Comparison of ENCODE assay signal across 30 mouse cellular contexts in the genomic region with DNA sequence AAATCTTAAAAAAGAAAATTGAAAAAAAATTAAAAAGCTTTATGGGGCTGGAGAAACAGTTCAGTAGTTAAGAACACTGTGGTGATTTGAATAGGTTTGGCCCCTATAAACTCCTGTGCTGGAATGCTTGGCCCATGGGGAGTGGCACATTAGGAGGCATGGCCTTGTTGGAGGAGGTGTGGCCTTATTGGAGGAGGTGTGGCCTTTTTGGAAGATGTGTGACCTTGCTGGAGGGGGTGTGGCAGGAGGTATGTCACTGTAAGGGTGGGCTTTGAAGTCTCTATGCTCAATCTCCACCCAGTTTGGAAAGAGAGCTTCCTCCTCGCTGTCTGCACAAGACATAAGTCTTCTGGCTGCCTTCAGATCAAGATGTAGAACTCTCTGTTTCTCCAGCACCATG. TPM values are rescaled to one million over a fixed set of nuclear protein-coding genes. Genes with fewer than 3 reads are reported as not detected.
DNase-seq lines count a peak whose midpoint lies in the region; ATAC-seq and TF ChIP-seq lines count a peak whose summit lies in the region.
"Had no signal": no experiment of that assay in that cellular context is flagged by ENCODE, and none has a peak within 500 bp of the region (broad histone marks: within the 10 kb centered on the region; RNA-seq: fewer than 3 reads in every experiment).

No protein-coding gene starts in this region.

- no peak for TF ChIP-seq CTCF in thymus, adult 2 months (IDR thresholded peaks at IDR 0.05; ENCODE audit: borderline replicate concordance, control insufficient read depth, extremely low read depth, insufficient read depth, low read length, poor library complexity)

- in situ Hi-C loops in ES-E14 (cut with MboI; ENCODE audit: low sequenced_read_pairs in 2 of 2, unreplicated experiment in 2 of 2) = no loop called here

- no peak overlapping the region for H3K27ac ChIP-seq in thymus, adult 2 months (ENCODE audit: control insufficient read depth, insufficient read depth, low read length)
- H3K27ac ChIP-seq in ES-E14 (ENCODE audit: insufficient read depth, low read depth, low read length, poor library complexity, severe bottlenecking) = no peak overlapping the region
- no peak overlapping the region for H3K27ac ChIP-seq in forebrain, embryonic 12.5 days
- H3K27ac ChIP-seq in forebrain, embryonic 13.5 days = no peak overlapping the region
- H3K27ac ChIP-seq: embryonic facial prominence, embryonic 15.5 days; heart, embryonic 13.5 days; hindbrain, embryonic 12.5 days had no signal

- H3K9me3 ChIP-seq in ES-E14 (ENCODE audit: control insufficient read depth, insufficient read depth, low read depth, low read length) = no peaks in the 10 kb centered on the region
- peaks cover 7% of the 10 kb centered on the region; the same call in 1 of the 2 replicates for H3K9me3 ChIP-seq in forebrain, embryonic 12.5 days
- H3K9me3 ChIP-seq in forebrain, embryonic 13.5 days (replicated peaks) = no peaks in the 10 kb centered on the region
- H3K9me3 ChIP-seq: embryonic facial prominence, embryonic 15.5 days; heart, embryonic 13.5 days; hindbrain, embryonic 12.5 days had no signal

- no peak for TF ChIP-seq POLR2A in thymus, adult 2 months (IDR thresholded peaks at IDR 0.05; ENCODE audit: control insufficient read depth, extremely low read depth, insufficient read depth, low read length, poor library complexity)

- ATAC-seq in forebrain, embryonic 12.5 days (ENCODE audit: low FRiP score) = no peak
- ATAC-seq in forebrain, embryonic 13.5 days = no peak
- ATAC-seq: forebrain, postnatal 0 days; hindbrain, embryonic 16.5 days; Patski had no signal

- H3K27me3 ChIP-seq in thymus, adult 2 months (ENCODE audit: control insufficient read depth, insufficient read depth, low read length) = no peaks in the 10 kb centered on the region
- no peaks in the 10 kb centered on the region for H3K27me3 ChIP-seq in forebrain, embryonic 12.5 days
- no peaks in the 10 kb centered on the region for H3K27me3 ChIP-seq in forebrain, embryonic 13.5 days
- H3K27me3 ChIP-seq: embryonic facial prominence, embryonic 15.5 days; heart, embryonic 13.5 days; hindbrain, embryonic 12.5 days; Patski had no signal

- H3K4me3 ChIP-seq in thymus, adult 2 months (ENCODE audit: control insufficient read depth, insufficient read depth, low read length) = no peak overlapping the region
- no peak overlapping the region for H3K4me3 ChIP-seq in ES-E14 (ENCODE audit: insufficient read depth in 1 of 2, low read depth in 1 of 2, low read length in 2 of 2, poor library complexity in 1 of 2, severe bottlenecking in 1 of 2)
- H3K4me3 ChIP-seq in forebrain, embryonic 12.5 days (replicated peaks) = no peak overlapping the region
- no peak overlapping the region for H3K4me3 ChIP-seq in forebrain, embryonic 13.5 days
- H3K4me3 ChIP-seq: embryonic facial prominence, embryonic 15.5 days; heart, embryonic 13.5 days; hindbrain, embryonic 12.5 days had no signal

- peak; percentile 6 for DNase-seq in thymus, adult 2 months
- no peak for DNase-seq in thymus, postnatal 25 days
- DNase-seq in ES-E14 (ENCODE audit: low read depth, low spot score) (peak; percentile 43), ZHBTc4 (ENCODE audit: low read depth, low spot score) (peak; percentile 79)
- DNase-seq: adrenal gland, postnatal 10 days; cerebellum, adult 11 months; cerebellum, adult 8-10 months; cerebellum, postnatal 14 days; embryo, embryonic 11 days; forebrain, postnatal 0 days; gastrocnemius, postnatal 14 days; heart, postnatal 36 days; kidney, adult 11 months had no signal

- 70% methylated on average over 1 of the region's 1 CpGs for WGBS in thymus, adult 2 months
- 90% methylated on average over 1 of the region's 1 CpGs for WGBS in forebrain, embryonic 12.5 days
- 100% methylated on average over 1 of the region's 1 CpGs for WGBS in forebrain, embryonic 13.5 days

- no peaks in the 10 kb centered on the region for H3K36me3 ChIP-seq in thymus, adult 2 months (ENCODE audit: control insufficient read depth, insufficient read depth, low read length)
- no peaks in the 10 kb centered on the region for H3K36me3 ChIP-seq in ES-E14 (ENCODE audit: control insufficient read depth, insufficient read depth, low read length, poor library complexity, severe bottlenecking)
- H3K36me3 ChIP-seq in forebrain, embryonic 12.5 days (replicated peaks) = no peaks in the 10 kb centered on the region
- no peaks in the 10 kb centered on the region for H3K36me3 ChIP-seq in forebrain, embryonic 13.5 days (ENCODE audit: poor library complexity, severe bottlenecking)
- H3K36me3 ChIP-seq: embryonic facial prominence, embryonic 15.5 days; heart, embryonic 13.5 days; hindbrain, embryonic 12.5 days had no signal

- no peak overlapping the region for H3K4me2 ChIP-seq in forebrain, embryonic 12.5 days
- H3K4me2 ChIP-seq in forebrain, embryonic 13.5 days = no peak overlapping the region
- H3K4me2 ChIP-seq: embryonic facial prominence, embryonic 15.5 days; heart, embryonic 13.5 days; hindbrain, embryonic 12.5 days had no signal

- H3K4me1 ChIP-seq in thymus, adult 2 months (replicated peaks; ENCODE audit: control insufficient read depth, insufficient read depth, low read length) = peaks cover 6% of the 10 kb centered on the region; the same call in 1 of the 2 replicates
- no peaks in the 10 kb centered on the region for H3K4me1 ChIP-seq in ES-E14 (ENCODE audit: control insufficient read depth in 2 of 2, insufficient read depth in 2 of 2, low read length in 2 of 2, poor library complexity in 1 of 2)
- peaks cover 9% of the 10 kb centered on the region; the same call in 1 of the 2 replicates for H3K4me1 ChIP-seq in forebrain, embryonic 12.5 days
- peaks cover 11% of the 10 kb centered on the region for H3K4me1 ChIP-seq in forebrain, embryonic 13.5 days

- H3K9ac ChIP-seq in ES-E14 (ENCODE audit: insufficient read depth, low read depth, low read length, poor library complexity, severe bottlenecking) = no peak overlapping the region
- no peak overlapping the region for H3K9ac ChIP-seq in forebrain, embryonic 12.5 days
- no peak overlapping the region for H3K9ac ChIP-seq in forebrain, embryonic 13.5 days
- H3K9ac ChIP-seq: embryonic facial prominence, embryonic 15.5 days; forebrain, postnatal 0 days; heart, embryonic 13.5 days; hindbrain, embryonic 12.5 days had no signal

TF ChIP-seq in ES-E14, 5 proteins besides CTCF, POLR2A, EP300 and RAD21:
- TF ChIP-seq CHD2 (IDR thresholded peaks at IDR 0.05; ENCODE audit: low read depth, low read length) = no peak
- TF ChIP-seq HCFC1 (IDR thresholded peaks at IDR 0.05; ENCODE audit: borderline replicate concordance, insufficient read depth, low read length) = no peak
- TF ChIP-seq ZC3H11A (IDR thresholded peaks at IDR 0.05; ENCODE audit: borderline replicate concordance, low read depth, low read length) = no peak
- no peak for TF ChIP-seq MAFK (IDR thresholded peaks at IDR 0.05; ENCODE audit: insufficient read depth, low read depth, low read length)
- TF ChIP-seq ZNF384 (IDR thresholded peaks at IDR 0.05; ENCODE audit: low read depth, low read length) = no peak

RNA-seq across cellular contexts. Expression of gene Heatr5a, which starts 3.3 kb away (rescaled TPM):
- polyA plus RNA-seq in thymus, adult 2 months (2012; rRNA removed) = 38.6 and 39.9 TPM in 2 replicates
- total RNA-seq in ES-E14 (2012; rRNA removed) = 20.9 and 23.0 TPM in 2 replicates
- 12.6 and 13.6 TPM in 2 replicates for polyA plus RNA-seq in forebrain, embryonic 12.5 days (2016; fragmentation: Nextera tagmentation; extraction: Ambion mirVana)
- 6.7 and 7.3 TPM in 2 replicates for polyA plus RNA-seq in forebrain, embryonic 13.5 days (2015; fragmentation: Nextera tagmentation; extraction: Ambion mirVana)

RNA-seq across cellular contexts. Expression of gene Dtd2, which starts 31.9 kb away (rescaled TPM):
- polyA plus RNA-seq in thymus, adult 2 months (2012; rRNA removed) = 3.6 and 5.6 TPM in 2 replicates
- total RNA-seq in ES-E14 (2012; rRNA removed) = 11.9 and 12.6 TPM in 2 replicates
- 20.8 and 23.1 TPM in 2 replicates for polyA plus RNA-seq in forebrain, embryonic 12.5 days (2016; fragmentation: Nextera tagmentation; extraction: Ambion mirVana)
- polyA plus RNA-seq in forebrain, embryonic 13.5 days (2015; fragmentation: Nextera tagmentation; extraction: Ambion mirVana) = 19.1 and 21.1 TPM in 2 replicates

RNA-seq across cellular contexts. Expression of gene Gpr33, which starts 53.5 kb away (rescaled TPM):
- 0.66 and 1.2 TPM in 2 replicates for polyA plus RNA-seq in thymus, adult 2 months (2012; rRNA removed)
- total RNA-seq in ES-E14 (2012; rRNA removed) = not detected in 2 replicates
- polyA plus RNA-seq in forebrain, embryonic 12.5 days (2016; fragmentation: Nextera tagmentation; extraction: Ambion mirVana) = not detected in 2 replicates
- not detected in 2 replicates for polyA plus RNA-seq in forebrain, embryonic 13.5 days (2015; fragmentation: Nextera tagmentation; extraction: Ambion mirVana)
- total RNA-seq: adrenal gland, postnatal 10 days; adrenal gland, postnatal 4 days; common myeloid progenitor, adult 5-6 weeks; forebrain, postnatal 0 days; gastrocnemius, adult 18-20 months; gastrocnemius, postnatal 14 days; heart, adult 8-10 months; heart, postnatal 36 days had no signal
- polyA plus RNA-seq: brain, embryonic 14.5 days; embryonic facial prominence, embryonic 11.5 days; embryonic facial prominence, embryonic 15.5 days; forebrain, embryonic 11.5 days; forebrain, postnatal 0 days; gonadal fat pad, adult 2 months; heart, embryonic 13.5 days; heart, postnatal 0 days; hindbrain, embryonic 12.5 days; hindbrain, embryonic 16.5 days; intestine, embryonic 14.5 days; Patski had no signal
